Mouse (Mus musculus) regulatory T cell (primary cell): ENCODE measurements around the gene Pip5k1c.

Source experiments
- in situ Hi-C: fragments of 300-600 bp; cut with MboI, MseI; formaldehyde crosslinking; loops from one replicate; pipeline ENCODE4 v1.15.1; 2025; ENCODE audit warnings: high pct_unique_total_duplicates

The Pip5k1c gene

DNA sequence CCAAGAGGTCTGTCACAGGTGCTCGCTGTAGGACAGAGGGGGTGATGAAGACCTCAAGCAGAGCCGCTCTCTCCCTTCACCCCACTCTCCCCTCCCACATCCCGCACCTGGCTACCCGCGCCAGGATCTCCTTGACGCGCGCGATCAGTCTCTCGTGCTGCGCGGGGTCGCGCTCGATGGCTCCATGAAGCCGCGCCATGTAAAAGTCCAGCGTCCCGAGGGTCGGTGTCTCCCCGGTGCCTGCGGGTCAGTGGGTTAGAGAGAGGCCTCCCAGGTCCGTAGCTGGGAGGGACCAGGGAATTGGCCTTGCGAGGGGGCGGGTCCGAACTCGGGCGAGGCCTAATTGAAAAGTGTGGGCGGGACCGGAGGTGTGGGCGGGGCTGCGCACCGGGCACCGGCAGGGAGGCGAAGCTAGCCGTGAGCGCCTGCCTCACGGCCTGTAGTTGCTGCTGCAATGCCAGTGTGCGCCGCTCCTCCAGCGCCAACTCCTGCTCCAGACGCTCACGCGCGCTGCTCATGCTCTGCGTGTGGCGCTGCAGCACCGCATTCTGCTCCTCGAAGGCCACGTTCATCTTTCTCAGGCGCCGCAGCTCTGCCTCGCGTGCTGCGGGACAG, 53.8 kb downstream of the Pip5k1c start:
- in situ Hi-C loops = loop anchor here (5.0 kb wide), 1 partner anchor 59 kb away; no protein-coding TSS in a partner anchor

DNA sequence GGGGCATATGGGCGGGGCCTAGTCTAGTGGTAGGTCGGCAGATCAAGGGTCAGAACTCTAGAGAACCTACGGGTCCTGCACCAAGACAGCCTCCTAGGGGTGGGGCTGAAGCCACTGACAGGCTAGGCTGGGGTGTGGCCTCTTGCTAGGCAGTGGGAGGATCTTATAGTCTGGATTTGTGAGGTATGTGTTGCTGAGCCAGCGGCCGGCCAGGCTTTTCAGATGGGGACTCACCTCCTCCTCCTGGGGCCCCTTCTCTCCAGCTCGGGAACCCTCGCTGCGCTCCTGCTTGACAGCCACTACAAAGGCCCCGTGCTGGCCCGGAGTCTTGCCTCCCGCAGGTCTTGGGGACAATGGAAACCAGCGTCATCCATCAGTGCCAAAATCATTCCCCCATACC, 56.4 kb downstream of the Pip5k1c start:
- in situ Hi-C loops = loop anchor here (5.0 kb wide), 1 partner anchor 62 kb away; no protein-coding TSS in a partner anchor

DNA sequence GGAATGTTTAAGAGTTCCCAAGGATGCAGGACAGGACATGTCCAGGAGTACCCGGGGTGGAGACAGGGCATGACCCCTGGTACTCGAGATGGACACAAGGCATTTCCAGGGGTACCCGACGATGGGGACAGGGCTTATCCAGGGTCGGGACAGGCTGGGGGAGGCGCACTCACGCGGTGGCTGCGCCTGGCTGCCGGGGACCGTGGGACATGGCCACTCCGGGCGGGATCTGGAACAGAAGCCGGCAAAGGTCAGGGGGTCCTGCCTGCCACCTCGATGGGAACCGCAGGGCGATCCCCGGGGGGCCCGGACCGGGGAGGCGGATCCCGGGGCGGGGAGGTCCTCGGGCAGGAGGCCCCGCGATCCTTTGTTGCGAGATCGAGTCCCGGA, 57.2 kb downstream of the Pip5k1c start:
- in situ Hi-C loops = loop anchor here (5.0 kb wide), 1 partner anchor 63 kb away; no protein-coding TSS in a partner anchor

DNA sequence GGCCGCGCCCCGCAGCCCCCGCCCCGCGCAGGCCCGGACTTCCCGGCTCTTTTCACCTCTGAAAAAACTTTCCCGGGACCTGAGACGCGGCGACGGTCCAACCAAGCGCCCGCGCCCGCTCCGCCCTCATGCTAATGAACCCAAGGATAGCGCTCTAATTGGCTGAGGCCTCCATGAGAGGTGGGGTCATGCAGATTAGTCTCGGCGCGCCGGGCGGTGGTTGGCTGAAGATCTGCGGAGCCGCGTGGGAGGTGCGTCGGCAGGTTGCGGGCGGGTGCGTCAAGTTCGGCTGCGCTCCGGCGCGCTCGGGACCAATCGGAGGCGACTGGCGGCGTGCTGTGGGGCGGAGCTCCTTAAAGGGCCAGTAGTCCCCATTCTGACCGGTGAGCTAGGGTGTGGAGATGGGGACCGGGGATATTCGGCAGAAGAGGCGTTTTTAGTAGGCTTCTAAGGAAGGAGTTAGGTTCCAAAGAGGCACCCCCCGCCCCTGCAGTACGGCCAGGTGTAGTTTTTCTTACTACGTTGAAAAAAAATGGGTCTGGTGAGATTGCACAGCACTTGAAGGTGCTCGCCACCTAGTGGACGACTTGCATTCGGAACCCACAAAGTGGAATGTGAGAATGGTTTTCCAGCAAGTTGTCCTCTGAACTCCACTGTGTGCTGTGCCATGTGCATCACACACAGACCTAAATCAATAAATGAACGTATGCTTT, 57.7 kb downstream of the Pip5k1c start, which contains the start of gene Hmg20b:
Hmg20b (minus strand) TSS at position 130 of the 713 bp plus-strand sequence.
- in situ Hi-C loops = no loop called here

DNA sequence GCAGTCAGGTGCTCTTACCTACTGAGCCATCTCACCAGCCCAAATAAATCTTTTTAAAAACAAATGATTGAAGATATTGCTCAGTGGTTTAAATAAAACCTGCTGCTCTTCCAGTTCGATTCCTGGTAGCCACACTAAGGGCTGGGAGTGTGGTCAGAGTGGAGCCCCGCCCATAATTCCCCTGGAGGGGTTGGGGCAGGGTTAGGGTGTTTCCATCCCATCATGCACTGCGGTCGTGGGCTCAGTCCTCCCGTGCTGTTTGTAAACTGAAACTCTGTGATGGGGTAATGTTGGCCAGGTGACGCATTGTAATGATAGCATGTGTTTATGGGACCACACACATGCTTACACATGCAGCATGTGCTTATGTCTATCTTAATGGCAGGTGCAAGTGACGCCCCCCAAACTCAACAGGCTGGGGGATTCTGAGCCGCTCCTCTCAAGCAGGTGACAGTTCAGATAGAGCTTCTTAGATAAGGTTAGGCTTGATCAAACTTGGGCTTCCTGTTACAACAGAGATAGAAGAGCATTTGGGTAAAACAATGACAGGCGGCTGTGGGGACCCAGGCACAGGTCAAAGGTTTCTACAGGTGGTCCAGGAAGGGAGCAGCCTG, 59.0 kb downstream of the Pip5k1c start:
- in situ Hi-C loops = no loop called here

DNA sequence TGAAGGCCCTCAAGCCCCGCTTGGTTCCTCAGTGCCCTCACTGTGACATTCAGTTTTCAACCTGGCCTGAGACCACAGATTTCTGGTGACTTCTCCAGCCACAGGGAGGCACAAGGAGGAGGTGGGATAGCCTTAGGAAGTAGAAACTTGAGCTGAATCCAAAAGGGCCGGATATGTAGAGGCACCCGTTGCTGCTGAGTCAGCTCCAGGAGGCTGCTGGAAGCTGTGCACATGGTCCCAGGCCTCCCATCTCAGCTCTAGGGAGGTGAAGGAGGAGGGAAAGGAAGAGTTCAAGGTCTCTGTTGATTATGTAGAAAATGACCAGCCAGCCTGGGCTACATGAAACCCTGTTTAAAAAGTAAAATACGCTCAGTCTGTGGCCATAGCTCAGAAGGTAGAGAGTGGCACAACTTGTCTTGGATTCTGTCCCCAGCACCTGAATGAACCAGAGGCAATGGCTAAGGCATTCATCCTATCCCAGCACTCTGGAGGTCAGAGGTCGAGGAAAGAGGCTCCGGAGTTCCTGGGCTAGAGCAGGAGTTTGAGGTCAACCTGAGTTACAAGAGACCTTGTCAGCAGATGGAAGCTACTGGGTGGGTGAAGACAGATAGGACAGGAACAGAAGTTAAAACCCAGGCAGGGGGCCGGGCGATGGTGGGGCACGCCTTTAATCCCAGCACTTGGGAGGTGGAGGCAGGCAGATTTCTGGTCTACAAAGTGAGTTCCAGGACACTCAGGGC, 62.1 kb downstream of the Pip5k1c start:
- in situ Hi-C loops = no loop called here

DNA sequence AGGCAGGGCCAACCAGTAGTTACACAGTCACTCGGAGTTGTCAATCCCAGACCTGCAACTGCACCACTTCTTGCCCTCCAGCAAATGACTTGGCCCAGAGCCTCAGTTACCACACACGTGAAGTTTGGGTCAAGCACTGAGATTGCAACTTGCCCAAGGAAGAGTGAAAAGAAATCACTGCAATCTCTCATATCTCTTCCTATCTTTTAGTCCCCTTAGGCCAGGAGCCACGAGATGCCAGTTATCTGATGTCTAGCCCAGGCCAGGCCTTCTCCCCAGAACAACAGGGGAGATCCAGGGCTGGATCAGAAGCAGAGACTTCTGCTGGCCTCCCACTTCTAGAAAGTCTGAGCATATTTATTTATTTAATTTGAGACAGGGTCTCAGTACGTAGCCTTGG, 62.8 kb downstream of the Pip5k1c start:
- in situ Hi-C loops = no loop called here

DNA sequence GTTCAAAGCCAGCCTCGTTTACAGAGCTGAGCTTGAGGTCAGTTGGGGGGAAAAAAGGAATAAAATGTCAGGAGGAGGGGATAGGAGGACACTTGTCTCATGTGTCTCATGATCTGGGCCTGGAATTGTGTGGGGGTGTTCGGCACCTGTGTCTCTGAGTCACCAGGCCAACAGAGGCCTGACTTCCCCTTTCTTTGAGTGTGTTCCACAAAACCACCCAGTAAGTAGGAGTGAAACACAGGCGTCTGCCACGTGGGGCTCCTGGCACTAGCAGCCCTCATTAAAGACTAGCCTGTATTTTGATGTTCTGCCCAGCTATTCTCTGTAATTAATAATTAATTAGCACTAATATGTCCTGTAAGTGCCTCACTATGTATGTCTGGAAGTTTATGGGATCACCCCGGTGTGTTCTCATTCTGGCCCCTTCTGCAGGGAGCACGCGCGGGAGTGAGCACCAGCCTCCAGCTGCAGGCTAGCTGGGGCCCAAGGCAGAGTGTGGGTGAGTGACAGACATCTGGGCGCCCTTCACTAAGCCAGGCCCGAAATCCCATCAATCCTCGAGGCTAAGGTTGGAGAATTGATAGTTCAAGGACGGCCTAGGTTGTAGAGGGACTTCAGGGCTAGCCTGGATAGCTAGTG, 63.7 kb downstream of the Pip5k1c start:
- in situ Hi-C loops = no loop called here

DNA sequence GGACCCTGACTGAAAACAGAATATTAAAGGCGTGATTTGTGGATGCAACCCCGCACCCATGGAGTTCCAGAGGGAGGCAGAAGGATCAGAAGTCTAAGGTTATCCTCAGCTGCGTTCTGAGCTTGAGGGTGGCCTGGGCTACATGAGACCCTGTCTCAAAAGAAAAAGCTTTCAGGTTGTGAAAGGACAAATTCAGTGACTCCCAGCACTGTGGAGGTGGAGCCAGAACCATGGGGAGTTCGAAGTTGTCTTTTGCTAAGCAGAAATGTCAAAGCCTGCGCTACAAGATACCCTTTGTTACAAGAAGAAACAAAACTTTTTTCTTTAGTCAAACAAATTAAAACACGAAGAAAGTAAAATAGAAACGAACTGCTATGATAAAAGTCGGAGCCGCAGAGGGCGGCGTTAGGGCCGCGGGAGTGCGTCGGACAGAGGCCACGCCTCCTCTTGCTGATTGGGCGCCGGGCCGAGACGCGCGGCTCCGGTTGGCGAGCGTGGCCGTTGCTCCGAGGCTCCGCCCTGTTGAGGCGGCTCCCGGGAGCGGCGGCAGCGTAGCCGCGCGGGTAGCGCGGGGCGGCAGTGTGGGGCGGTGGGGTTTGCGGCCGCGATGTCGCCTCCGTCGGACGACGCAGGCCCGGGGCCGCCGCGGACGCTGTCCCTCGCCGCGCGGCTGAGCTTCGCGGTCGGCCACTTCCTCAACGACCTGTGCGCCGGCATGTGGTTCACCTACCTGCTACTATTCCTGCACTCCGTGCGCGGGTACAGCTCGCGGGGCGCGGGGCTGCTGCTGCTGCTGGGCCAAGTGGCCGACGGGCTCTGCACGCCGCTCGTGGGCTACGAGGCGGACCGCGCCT, 64.5 kb downstream of the Pip5k1c start, which contains the start of gene Mfsd12:
Mfsd12 (plus strand) TSS at position 501 of the 854 bp plus-strand sequence.
- in situ Hi-C loops = no loop called here

DNA sequence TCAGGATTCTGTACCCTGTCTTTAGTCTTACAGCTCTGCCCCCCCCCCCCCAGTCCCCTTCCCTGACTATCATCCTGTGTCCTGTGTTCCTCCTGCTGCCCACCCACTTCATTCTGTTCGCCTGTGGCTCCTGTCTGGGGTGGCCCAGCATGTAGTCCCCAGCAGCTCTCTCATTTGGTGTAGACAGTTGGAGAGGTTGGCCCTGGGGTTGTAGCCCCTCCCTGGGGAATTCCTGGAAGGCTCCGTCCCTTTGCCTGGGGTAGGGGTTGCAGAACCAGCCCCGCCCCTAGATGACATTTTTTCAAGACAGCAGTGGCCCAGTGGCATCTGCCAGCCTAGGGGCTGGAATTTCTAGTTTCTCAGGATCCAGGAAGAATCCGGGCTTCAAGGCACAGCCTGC, 65.4 kb downstream of the Pip5k1c start:
- in situ Hi-C loops = no loop called here

DNA sequence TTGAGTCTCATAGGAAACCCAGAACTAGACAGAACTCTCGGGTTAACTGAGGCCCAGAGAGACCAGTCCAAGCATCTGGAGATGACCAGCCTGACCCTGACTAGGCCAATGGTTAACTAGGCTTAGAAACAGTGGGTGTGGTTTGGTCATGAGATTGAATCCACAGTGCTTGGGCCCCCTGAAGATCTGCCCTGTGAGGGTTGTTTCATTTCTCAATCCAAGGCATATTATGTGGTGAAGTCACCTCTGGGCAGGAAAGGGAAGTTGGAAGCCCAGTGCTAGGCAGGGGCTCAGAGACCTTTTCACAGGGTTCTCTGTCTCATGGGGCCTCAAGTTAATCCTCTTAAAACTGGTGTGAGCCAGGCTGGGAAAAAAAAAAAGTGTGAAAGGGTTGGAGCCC, 66.1 kb downstream of the Pip5k1c start:
- in situ Hi-C loops = no loop called here

DNA sequence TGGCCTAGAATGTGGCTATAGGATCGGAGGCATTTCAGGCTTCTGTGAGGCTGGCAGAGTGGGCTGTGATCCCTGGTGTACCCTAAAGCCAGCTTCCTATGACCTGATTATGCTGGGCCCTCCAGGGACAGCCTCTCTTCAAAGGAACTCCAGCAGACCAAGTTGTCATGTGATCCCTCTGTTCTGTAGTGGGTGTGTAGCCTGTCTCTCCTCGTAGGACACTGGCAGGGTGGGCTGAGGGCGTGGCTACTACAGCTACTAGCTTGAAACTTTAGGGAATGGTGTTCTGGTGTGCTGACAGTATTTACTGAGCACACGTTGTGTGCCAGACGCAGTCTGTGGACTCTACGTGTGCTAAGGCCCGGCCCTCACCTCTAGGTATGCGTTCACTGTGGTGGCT, 68.0 kb downstream of the Pip5k1c start:
- in situ Hi-C loops = no loop called here

DNA sequence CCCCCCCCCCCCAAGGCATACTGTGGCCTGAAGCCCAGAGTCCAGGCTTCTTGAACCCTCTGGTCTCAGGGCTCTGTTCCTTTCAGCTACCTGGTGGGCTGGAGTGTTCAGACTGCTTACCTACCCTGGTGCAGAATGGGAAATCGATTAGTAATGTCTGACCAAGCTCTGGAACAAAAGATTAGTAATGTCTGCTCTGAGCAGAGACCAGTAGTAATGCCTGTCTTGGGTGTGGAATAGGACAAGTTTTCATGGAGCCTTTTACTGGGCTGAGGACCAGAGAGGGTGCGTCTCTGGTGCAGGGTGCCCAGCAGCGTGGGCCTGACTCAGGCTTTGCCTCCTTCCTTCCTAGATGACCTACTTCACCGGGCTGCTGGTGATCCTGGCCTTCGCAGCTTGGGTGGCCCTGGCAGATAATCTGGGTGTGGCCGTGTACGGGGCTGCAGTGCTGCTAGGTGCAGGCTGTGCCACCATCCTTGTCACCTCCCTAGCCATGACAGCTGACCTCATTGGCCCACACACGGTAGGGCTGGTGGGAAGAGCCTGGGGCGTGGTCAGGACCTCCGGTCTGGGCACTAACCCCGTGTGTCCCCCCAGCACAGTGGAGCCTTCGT, 69.7 kb downstream of the Pip5k1c start:
- in situ Hi-C loops = no loop called here

DNA sequence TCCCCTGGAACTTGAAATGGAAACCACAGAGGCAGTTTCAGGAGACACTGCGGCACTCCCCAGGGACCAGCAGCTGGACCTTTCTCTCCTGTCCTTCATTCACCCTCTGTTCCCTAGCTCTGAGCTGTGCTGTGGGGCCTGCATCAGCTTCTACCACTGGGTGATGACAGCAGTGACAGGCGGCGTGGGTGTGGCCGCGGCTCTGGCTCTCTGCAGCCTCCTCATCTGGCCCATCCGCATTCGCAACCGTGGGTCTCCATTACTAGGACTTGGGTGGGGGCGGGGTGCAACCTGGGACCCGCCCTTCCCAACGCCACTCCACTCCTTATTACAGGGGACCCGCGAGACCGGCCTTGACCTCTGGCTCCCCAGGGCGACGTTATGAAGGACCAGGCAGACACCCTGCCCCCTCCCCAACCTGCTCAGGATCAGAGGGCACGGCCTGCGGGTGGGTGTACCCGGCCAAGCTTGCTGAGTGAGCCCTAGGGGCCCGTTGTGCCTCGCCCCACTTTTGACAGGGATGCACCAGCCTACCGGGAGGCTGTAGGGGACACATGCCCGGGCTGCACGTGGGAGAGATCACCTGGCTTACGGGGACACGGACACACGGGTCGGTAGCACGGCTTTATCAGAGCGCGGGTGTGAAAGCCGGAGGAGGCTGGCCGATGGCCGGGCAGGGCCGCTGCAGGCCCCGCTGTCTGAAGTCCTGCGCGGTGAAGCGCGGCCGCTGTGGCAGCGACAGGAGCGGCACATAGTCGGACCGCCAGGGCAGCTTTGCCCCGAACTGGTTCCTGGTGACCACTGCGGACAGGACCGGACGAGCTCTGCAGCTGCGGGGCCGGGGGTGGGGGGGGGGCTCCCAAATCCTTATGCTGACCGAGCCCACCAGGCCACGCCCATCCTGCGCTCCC, 70.9 kb downstream of the Pip5k1c start:
- in situ Hi-C loops = no loop called here

DNA sequence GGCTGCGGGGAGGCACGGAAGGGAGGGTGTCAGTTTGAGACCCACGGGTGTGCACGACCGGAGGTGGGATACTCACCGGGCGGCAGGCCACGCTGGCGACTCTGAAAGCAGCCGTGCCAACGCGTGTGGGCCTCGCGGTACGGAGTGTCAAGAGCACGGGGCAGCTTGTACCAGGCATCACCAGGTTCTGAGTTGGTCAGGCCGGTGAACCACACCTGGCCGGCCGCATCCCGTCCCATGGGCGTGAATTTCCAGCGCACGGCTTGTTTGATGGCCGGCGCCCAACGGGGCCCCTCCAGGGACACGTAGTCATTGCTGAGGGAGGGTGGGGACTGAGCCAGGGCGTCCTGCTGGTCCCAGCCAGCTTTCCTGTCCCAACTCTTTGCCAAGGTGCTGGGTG, 71.9 kb downstream of the Pip5k1c start:
- in situ Hi-C loops = no loop called here

DNA sequence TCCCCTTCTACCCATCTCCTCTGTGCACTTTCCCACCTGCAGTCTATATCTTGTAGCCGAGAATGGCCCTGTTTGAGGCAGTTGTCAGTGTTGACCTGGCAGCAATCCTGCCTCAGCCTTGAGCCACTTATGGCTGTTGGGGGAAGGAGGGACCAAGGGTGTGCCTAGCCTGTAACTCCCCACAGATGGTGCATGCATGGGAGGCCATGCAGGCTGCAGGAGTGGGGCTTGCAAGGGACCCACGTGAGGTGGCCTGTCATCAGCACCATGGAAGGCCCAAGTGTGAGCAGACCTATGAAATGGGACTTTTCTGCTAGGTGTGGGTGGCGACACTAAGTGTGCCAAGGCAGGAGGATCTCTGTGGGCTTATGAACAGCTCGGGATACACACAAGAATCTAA, 72.3 kb downstream of the Pip5k1c start:
- in situ Hi-C loops = no loop called here

DNA sequence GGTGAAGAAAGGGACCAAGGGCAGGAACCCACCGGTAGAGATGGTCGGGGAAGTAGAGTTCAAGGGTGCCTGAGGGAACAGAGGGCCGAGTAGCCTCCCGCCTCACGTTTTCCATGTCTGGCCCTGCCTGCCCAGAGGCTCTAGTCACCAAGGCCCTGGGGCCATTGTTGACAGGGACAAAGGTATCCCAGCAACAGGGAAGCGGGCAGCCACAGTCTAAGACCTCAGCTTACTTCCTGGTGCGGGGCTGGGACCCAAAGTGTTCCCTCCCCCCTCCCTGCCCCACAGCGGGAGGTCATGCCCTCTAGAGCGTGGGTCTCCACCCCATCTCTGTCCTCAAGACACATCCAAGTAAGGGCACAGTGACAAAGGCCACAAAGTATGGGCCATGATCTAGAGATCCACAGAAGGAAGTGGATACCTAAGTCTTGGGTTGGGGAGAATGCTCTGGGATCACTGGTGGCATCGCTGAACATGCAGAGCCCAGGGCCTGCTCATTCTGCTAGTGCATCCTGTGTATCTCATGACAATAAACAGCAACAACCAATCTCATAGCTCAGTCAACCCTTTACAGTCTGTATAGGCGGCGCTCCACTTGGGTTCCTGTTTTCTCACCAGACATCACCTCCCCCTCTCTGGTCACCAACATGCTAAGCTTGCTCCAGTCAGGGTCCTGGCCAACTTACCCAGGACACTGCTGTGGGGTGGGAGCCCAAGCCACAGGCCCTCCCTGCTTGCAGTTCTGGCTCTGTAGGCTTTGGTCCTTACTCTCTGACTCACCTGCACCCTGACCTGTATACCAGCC, 73.1 kb downstream of the Pip5k1c start, which contains the start of gene 4930404N11Rik:
4930404N11Rik (minus strand) TSS at position 145 of the 805 bp plus-strand sequence.
- in situ Hi-C loops = no loop called here
